Mouse (Mus musculus): ENCODE measurements around the gene Ccser1.
"Not testable (repeated sequence)": the region's sequence is repeated elsewhere in the genome, so short reads cannot be mapped to it uniquely, and the experiment has no call there.

Ccser1 gene

DNA sequence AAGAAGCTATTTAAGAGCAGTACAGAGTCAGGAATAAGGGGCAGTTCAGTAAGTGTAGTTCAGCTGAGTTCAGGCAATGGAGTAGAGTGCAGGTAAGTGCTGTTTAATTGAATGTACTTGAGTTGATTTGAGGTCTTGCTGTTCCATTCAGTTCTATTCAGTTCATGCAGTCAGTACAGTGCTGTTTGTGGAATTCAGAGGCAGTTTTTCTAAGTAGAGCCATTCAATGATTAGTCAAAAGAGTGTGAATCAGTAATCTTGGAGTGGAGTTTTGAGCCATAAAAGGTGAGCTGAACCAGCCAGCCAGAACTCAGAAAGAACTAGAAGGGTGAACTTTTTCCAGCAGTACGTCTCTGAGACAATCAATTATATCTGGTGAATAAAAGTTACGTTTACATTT is 773.6 kb downstream of the Ccser1 start:
- in situ Hi-C loops (cut with MboI, MseI) = no loop called here

GRCm38 (mm10) chr6:61976878-61977277 is 796.8 kb downstream of the Ccser1 start:
- in situ Hi-C loops (cut with MboI, MseI) = no loop called here

DNA sequence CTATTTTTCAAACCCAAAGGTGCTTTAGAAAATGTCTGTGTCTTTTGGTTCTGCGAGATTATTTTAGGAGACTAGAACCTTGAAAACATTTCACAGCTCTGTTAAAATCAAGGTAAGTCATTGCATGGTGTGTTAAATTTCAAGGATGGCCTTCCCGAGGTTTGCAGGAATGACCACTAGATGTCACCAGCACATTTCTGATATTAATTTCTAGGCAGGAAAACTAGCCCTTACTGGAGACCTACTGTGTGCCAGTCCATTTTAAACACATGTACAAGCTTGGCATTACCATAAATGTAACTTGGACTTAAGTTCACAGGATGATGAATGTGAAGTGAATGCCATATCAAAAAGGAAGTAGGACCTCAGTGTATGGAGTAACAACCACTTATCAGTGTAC is 798.3 kb downstream of the Ccser1 start:
- in situ Hi-C loops (cut with MboI, MseI) = no loop called here

DNA sequence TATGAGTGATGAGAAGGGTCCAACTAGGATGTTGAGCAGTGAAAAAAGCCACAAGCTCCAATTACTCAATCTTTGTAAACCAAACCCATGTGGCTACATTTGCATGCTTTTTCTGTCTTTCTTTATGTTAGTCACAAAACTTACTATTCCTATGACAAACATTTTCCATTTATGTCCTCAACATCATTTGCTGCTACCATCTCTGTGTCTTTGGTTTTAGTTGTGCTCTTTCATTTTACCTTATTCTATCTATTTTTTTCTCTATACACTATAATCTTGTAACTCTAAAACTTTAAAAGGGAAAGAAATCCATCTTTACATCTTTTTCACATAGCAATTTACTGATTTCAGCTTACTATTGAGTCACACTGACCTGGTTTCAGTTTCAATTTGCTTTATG is 834.2 kb downstream of the Ccser1 start:
- in situ Hi-C loops (cut with MboI, MseI) = no loop called here

DNA sequence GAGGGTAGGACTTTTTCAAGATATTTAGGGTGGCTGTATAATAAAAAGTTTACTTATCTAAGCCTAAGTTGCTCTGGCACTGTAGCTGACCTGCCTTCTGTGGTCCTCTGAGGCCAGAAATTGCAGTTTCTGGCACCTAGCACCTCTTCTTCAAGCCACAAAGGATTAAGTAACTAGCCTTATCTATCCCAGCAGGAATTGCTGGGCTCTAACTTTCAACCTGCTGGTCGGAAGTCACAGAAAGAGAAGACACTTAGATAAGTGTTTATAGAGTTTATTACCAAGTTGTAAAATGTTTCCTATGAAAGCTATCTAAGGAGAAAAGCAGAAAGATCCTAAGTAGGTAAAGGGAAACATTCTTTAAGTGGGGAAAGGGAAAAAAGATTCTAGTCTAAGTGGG is 864.3 kb downstream of the Ccser1 start:
- in situ Hi-C loops (cut with MboI, MseI) = no loop called here

GRCm38 (mm10) chr6:62045042-62045441 is 864.9 kb downstream of the Ccser1 start:
- in situ Hi-C loops (cut with MboI, MseI) = not testable (repeated sequence)

DNA sequence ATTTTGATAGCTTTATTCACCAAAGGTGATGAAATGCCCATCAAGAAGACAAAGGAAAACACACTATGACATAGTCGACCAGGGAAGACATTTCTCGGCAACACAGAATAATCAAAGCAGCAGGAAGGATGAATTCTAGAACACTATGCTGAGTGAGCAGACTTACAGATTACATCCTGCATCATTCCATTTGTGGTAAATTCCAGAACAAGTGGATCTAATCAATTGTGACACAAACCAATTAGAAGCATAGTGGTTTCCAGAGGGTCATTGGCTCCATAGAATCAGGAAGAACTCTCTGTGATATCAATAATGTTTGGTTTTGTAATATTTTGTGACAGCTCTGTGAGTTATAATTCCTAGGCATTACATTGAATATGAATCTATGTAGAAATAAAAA is 875.2 kb downstream of the Ccser1 start:
- in situ Hi-C loops (cut with MboI, MseI) = no loop called here

DNA sequence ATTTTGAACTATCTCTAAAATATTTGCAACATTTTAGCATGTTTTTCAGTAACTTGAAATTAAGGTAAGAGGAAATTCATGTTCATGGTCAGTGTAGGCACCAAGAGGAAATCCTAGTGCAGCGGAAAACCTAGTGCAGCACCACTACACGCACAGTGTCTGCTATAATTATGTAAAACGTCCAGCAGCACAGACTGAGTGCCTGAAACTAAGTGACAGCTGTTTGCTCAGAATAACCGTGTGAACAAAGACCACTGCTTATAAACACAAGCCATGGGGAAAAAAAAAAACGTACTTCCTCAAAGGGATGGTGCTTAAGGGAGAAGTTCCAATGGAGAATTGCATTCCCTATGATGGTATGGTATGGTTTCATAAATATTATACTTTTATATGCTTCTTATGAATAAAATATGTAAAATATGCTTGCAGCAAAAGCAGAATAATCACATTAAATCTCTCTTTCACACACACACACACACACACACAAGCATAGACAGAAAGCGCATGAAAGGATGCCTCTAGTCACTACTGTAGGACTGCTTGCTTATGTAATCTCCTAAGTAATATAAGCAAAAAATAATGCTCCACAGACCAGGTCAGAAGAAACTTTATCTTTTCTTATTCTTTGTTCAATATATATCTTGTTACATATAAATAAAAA is 886.4 kb downstream of the Ccser1 start:
- in situ Hi-C loops (cut with MboI, MseI) = no loop called here

DNA sequence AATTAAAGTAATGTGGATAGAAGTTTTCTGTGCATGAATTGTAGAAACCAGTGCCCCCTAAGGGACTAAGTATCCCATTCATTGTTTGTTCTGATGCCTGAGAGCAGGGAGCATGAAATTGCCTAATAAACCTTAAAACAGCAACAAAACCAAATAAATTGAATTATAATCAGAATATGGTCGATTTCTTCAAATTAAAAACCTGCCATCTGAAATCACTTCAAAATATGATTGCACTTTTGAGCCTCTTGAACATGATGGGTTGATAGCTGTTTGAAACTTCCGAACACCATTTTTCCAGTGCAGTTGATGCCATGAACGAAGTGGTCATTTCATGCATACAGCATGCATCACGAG is 886.9 kb downstream of the Ccser1 start:
- in situ Hi-C loops (cut with MboI, MseI) = no loop called here

DNA sequence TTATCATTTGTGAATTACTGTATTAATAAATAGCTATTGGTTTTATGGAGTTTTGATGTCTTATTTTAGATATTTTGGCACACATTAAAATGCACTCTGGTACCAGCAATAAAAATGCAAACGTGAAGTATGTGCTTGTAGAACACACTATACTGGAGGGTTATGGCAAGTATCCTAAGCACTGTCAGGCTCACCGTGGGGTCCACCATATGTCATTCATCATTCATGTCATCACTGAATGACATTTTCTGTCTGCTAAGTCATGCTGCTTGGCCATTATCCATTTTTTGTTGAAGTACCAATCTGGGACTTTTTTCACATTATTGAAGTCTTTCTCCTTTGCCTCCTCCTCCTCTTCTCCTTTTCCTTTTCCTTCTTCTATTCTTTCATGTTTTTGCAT is 925.3 kb downstream of the Ccser1 start:
- in situ Hi-C loops (cut with MboI, MseI) = loop anchor here in 1 of 2 experiments (10.0 kb wide), 1 partner anchor 1101 kb away; no protein-coding TSS in a partner anchor

GRCm38 (mm10) chr6:62132531-62132930 is 952.4 kb downstream of the Ccser1 start:
- in situ Hi-C loops (cut with MboI, MseI) = no loop called here

- in situ Hi-C loops (cut with MboI, MseI) = no loop called here
Measured at GRCm38 (mm10) chr6:62160320-62160719, 980.2 kb downstream of the Ccser1 start.

GRCm38 (mm10) chr6:62162596-62162995 is 982.5 kb downstream of the Ccser1 start:
- in situ Hi-C loops (cut with MboI, MseI) = no loop called here

DNA sequence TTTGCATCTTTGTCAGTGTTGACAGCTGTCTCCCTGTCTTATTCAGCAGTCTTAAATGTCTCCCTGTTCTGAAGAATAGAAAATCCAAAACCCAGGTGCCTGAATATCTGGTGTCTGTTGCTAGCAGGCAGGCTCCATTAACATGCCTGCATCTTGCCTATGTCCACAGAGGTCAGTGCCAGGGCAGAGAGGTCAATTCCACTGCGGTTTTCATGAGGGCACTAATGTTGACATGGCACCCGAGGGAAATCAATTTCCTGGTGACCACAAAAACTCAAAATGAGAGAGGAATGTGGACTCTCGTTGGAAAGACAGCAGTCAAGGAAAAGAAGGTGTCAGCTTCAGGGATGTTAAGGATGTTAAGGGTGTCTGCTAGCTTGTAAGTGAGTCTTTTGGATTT is 983.7 kb downstream of the Ccser1 start:
- in situ Hi-C loops (cut with MboI, MseI) = no loop called here

GRCm38 (mm10) chr6:62196496-62197188 is 1016.5 kb downstream of the Ccser1 start:
- in situ Hi-C loops (cut with MboI, MseI) = no loop called here

DNA sequence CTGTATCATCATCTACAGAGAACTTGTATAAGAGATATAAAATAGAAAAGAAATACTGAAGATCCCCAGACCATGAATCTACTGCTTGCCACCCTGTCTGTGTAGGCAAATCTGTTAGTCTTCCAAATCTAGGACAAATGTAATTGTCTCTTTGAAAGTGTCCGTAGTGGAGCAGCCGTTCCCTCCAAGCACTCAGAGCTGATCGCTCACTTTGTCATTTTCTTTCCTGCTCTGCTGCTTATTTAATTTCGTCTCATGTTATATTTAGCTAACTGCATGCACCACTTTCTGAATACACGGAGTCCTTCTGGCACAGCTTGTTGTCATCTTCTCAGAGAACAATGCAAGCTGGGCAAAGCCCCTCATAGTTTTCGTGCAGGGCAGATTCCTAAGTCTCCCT is 1018.6 kb downstream of the Ccser1 start:
- in situ Hi-C loops (cut with MboI, MseI) = no loop called here

- in situ Hi-C loops (cut with MboI, MseI) = no loop called here
Measured at GRCm38 (mm10) chr6:62205013-62205412, 1024.9 kb downstream of the Ccser1 start.

GRCm38 (mm10) chr6:62221856-62222255 is 1041.7 kb downstream of the Ccser1 start:
- in situ Hi-C loops (cut with MboI, MseI) = no loop called here

DNA sequence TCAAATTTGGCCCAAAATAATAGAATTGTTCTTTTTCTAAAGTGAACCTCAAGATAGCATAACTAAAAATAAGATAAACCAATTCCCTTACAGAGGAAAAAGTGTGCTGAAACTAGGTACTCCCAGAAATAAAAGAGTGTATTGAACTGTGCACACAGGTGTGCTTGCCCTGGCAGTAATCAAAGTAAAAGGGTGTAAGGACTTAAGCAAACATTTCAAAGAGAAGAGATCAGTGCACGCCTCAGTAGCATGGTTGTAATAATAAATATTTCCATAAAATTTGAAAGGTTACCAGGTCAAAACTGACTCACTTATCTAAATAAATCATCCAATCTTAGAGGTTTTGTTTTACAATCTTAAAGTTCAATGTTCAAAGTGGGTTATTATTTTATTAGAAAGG is 1083.8 kb downstream of the Ccser1 start:
- in situ Hi-C loops (cut with MboI, MseI) = no loop called here

GRCm38 (mm10) chr6:62264525-62264924 is 1084.4 kb downstream of the Ccser1 start:
- in situ Hi-C loops (cut with MboI, MseI) = no loop called here

- in situ Hi-C loops (cut with MboI, MseI) = no loop called here
Measured at GRCm38 (mm10) chr6:62281256-62281655, 1101.1 kb downstream of the Ccser1 start.

DNA sequence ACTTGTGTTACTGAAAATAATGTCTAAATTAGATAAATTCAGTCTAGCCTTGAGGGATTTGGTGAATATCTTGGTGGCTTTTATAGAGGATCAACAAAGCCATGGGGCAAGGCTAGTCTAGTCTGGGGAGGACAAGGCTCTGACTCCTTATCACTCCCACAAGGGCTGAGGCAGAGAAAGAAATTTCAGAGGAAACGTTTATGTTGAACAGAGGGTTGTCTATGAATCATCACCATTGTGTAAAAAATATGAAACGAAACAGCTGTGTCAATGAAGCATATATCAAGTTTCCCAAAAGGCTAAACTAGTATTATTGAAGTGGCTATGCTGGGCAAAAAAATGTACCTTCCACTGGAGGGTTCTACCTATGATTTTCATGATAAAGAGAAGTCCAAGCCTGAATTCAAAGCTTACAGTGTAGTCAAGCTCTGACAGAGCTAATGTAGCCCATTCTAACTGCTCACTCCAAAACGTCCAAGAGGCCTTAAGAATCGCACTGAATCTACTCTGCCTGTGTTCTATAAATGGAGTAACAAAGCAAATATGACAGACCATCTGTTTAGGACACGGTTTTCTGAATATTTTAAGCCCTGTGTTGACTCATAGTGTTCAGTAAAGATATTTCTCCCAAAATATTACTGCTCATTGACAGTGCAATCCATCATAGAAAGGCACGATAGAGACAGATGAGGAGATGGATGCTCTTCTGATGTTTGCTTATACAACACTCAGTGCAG is 1121.6 kb downstream of the Ccser1 start:
- in situ Hi-C loops (cut with MboI, MseI) = no loop called here

- in situ Hi-C loops (cut with MboI, MseI) = no loop called here
Measured at GRCm38 (mm10) chr6:62318627-62319026, 1138.5 kb downstream of the Ccser1 start.
